Mouse (Mus musculus): Measurements from ENCODE around the gene Cldn6.

- no peak for TF ChIP-seq POLR2A (IDR thresholded peaks at IDR 0.05; ENCODE audit: borderline replicate concordance, insufficient read depth, low read length)
- no peak for TF ChIP-seq CTCF (IDR thresholded peaks at IDR 0.05; ENCODE audit: borderline replicate concordance, insufficient read depth, low read depth, low read length)
Measured at GRCm38 (mm10) chr17:23672761-23673160, 6.3 kb upstream of the Cldn6 start.

Data from cerebellum, adult 2 months (tissue).